ENCODE assay signal across 22 mouse cellular contexts in the genomic region with DNA sequence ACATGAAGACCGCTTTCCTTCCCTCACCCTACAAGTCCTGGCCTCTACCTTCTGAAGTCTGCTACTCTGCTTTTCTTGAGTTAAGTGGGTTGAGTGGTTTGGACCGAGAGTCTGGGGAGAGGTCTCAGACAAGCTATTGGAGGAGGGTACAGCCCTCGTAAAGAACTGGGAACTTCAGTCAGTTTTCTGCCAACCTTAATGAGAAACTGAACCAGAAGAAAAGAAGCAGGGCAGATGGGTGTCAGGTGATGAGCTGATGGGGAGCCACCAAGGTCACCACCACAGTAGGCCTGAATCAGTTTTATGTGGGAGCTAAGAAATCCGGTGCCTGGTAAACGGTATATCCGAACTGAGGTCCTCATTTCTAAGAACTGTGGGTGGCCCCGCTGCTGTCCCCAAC. TPM values are rescaled to one million over a fixed set of nuclear protein-coding genes. Genes with fewer than 3 reads are reported as not detected.
"Had no signal": no experiment of that assay in that cellular context is flagged by ENCODE, and none has a peak within 500 bp of the region (broad histone marks: within the 10 kb centered on the region; RNA-seq: fewer than 3 reads in every experiment).

No protein-coding gene starts in this region.

- DNase-seq: kidney, adult 2 months; kidney, postnatal 36 days; layer of hippocampus, postnatal 36 days; left cerebral cortex, postnatal 4 days; lung, adult 2 months; lung, postnatal 14 days; lung, postnatal 4 days; midbrain, embryonic 14.5 days; thymus, adult 18-20 months; thymus, postnatal 4 days had no signal

- H3K4me3 ChIP-seq: limb, embryonic 12.5 days; limb, embryonic 15.5 days had no signal

- H3K27ac ChIP-seq: kidney, postnatal 0 days; limb, embryonic 12.5 days; limb, embryonic 15.5 days had no signal

- H3K4me1 ChIP-seq: limb, embryonic 12.5 days; limb, embryonic 15.5 days had no signal

- H3K36me3 ChIP-seq: limb, embryonic 12.5 days; limb, embryonic 15.5 days had no signal

- H3K9me3 ChIP-seq: limb, embryonic 12.5 days; limb, embryonic 15.5 days had no signal

- H3K27me3 ChIP-seq: limb, embryonic 12.5 days; limb, embryonic 15.5 days had no signal

RNA-seq across cellular contexts. Expression of gene Fam205c, which starts 1.9 kb away (rescaled TPM):
- total RNA-seq: megakaryocyte progenitor cell, adult 5-6 weeks; megakaryocyte-erythroid progenitor cell, adult 5-6 weeks; midbrain, postnatal 0 days had no signal
- polyA plus RNA-seq: kidney, adult 2 months; limb, embryonic 12.5 days; limb, embryonic 15.5 days; lung, adult 2 months; lung, embryonic 16.5 days; small intestine, adult 2 months; spleen, adult 2 months had no signal

RNA-seq across cellular contexts. Expression of gene Gm12394, which starts 15.6 kb away (rescaled TPM):
- total RNA-seq: megakaryocyte progenitor cell, adult 5-6 weeks; megakaryocyte-erythroid progenitor cell, adult 5-6 weeks had no signal
- polyA plus RNA-seq: kidney, adult 2 months; limb, embryonic 15.5 days; liver, embryonic 16.5 days; lung, adult 2 months; small intestine, adult 2 months; spleen, adult 2 months had no signal

RNA-seq across cellular contexts. Expression of gene Fam205a1, which starts 18.5 kb away (rescaled TPM):
- total RNA-seq: layer of hippocampus, adult 8-10 months; megakaryocyte progenitor cell, adult 5-6 weeks; midbrain, postnatal 0 days had no signal
- polyA plus RNA-seq: kidney, embryonic 14.5 days; limb, embryonic 12.5 days; limb, embryonic 15.5 days; lung, adult 2 months; midbrain, embryonic 14.5 days; midbrain, postnatal 0 days; small intestine, adult 2 months; spleen, adult 2 months had no signal

RNA-seq across cellular contexts. Expression of gene Phf24, which starts 44.3 kb away (rescaled TPM):
- total RNA-seq: megakaryocyte-erythroid progenitor cell, adult 5-6 weeks had no signal
